Mouse (Mus musculus) lung, adult 2 months (tissue): Measurements from ENCODE around the gene Nrp2.

ENCODE experiments used
- CTCF ChIP-seq: fragments of 200-500 bp; IDR thresholded peaks from 2 replicates; pipeline ENCODE4 v1.5.1; 2011; ENCODE audit warnings: mild to moderate bottlenecking, low read length, control low read depth; ENCODE audit not compliant: insufficient read depth
- POLR2A ChIP-seq: fragments of 200-500 bp; IDR thresholded peaks from 2 replicates; pipeline ENCODE4 v1.6.1; 2011; ENCODE audit warnings: low read depth, mild to moderate bottlenecking, control low read depth, low read length, borderline replicate concordance; ENCODE audit errors: extremely low read depth

DNA sequence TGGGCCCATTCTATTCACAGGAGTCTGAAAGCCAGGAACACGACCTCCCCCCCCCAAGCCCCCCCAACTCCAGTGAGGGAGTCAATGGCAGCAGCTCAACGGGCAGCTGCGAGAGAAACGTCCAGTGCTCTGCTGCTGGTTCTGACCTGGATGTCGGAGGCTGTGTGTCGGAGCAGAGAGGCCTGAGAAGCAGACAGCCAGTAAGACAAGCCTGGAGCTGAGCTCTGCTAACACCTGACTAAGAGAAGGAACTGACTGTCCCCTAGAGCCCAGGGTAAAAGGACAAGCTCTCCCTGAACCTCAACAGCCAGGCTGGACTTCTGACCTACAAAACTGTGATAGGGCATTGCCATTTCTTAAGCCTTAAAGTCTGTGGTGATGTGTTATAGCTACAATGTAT is 48.6 kb upstream of the Nrp2 start:
- no peak for TF ChIP-seq CTCF
- TF ChIP-seq POLR2A, result no peak
